Mouse (Mus musculus) myocyte (in vitro differentiated cells): ENCODE results near the gene Gm20388.
"Not testable (repeated sequence)": the region's sequence is repeated elsewhere in the genome, so short reads cannot be mapped to it uniquely, and the experiment has no call there.

ENCODE experiments used
- MYOG ChIP-seq, 3 experiments: IDR thresholded peaks; one replicate each; pipeline ENCODE4 v1.6.1; 2011; ENCODE audit warnings: control low read depth in 2 of 3, low read depth in 2 of 3, mild to moderate bottlenecking in 2 of 3; ENCODE audit not compliant: insufficient read length in 2 of 3, control insufficient read depth in 1 of 3, insufficient read depth in 1 of 3
- POLR2A ChIP-seq: IDR thresholded peaks from one replicate; pipeline ENCODE4 v1.6.1; 2011; ENCODE audit warnings: low read depth, mild to moderate bottlenecking, control low read depth, moderate library complexity; ENCODE audit not compliant: insufficient read length
- TCF12 ChIP-seq: IDR thresholded peaks from one replicate; pipeline ENCODE4 v1.6.1; 2011; ENCODE audit warnings: mild to moderate bottlenecking, control low read depth; ENCODE audit not compliant: poor library complexity, insufficient read depth, severe bottlenecking
- USF1 ChIP-seq: IDR thresholded peaks from one replicate; pipeline ENCODE4 v1.6.1; 2011; ENCODE audit warnings: low read depth, mild to moderate bottlenecking, control low read depth, moderate library complexity

DNA sequence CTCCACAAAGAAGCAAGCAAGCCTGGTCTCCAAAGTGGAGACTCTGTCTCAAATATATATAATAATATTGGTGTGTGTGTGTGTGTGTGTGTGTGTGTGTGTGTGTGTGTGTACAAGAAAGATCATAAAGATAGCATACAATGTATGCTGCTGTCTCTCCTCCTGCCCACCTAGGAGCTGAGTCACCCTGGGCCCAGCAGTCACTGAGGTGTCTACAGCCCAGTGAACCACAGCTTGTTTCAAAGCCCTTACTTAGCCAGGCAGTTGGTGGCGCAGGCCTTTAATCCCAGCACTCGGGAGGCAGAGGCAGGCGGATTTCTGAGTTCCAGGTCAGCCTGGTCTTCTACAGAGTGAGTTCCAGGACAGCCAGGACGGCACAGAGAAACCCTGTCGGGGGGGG is 3119.4 kb downstream of the Gm20388 start:
- not testable (repeated sequence) for TF ChIP-seq MYOG (IDR thresholded peaks at IDR 0.05; ENCODE audit: control insufficient read depth in 1 of 3, insufficient read depth in 1 of 3, insufficient read length in 2 of 3, low read depth in 2 of 3); TCF12; POLR2A; USF1
